Mouse (Mus musculus) heart, postnatal 4 days (tissue): ENCODE measurements around the gene Lingo1. TPM values are rescaled to one million over a fixed set of nuclear protein-coding genes. Genes with fewer than 3 reads are reported as not detected.

Experiments
- DNase-seq: peaks from one replicate; pipeline ENCODE4 v3.0.0; 2021
- total RNA-seq, 2 experiments: library from RNA; stranded (reverse); gene quantifications; 2 replicates each; pipeline ENCODE4 v1.2.3; 2021

The Lingo1 gene
- total RNA-seq, 2 experiments from 2014 or later, result 2.9 to 3.0 TPM

DNA sequence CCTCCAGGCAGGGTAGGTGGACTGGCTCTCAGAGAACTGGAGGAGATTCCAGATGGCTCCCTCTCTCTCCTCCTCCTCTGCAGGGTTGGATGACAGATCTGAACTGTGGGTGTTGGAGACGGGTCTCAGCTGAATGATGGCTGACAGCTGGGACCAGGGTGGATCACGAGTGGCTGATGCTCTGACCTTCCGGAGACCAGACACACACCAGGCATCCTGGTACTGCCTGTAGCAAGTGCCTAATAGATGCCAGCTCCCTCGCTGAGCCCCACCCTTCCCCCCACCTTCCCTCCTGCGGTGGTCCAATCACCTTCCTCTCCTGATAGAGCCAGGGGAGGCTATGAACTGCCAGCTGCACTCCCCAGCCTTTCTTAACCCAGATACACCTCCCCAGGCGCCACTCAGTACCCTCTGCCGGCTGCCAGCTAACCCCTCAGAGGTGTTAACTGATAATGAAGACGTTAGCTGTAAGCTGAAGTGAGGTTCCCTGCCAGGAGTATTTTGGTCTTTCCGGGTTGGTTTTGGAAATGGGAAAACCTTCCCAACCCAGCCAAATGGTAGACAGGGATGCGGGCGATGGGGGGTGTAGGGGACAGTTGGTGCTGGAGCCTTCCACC is 126.6 kb downstream of the Lingo1 start:
- no peak for DNase-seq

DNA sequence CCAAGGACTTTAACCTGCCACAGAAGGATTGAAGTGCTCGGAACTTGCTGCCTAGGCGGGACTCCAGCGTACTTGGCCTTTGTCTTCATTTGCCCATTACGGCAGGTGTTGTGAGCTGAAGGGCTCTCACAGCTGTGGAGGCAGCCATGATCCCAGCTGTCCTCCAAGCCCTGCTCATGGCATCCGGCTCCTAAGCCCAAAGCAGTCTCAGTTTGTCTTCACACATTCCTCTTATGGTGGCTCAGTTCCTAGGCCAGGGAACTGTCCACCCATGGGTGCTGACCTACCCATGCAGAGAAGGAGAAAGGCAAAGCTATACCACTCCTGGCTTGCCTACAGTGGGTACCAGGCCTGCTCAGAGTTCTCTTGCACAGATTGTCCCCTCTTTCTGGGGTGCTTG is 132.1 kb downstream of the Lingo1 start:
- DNase-seq, result peak; percentile 55

DNA sequence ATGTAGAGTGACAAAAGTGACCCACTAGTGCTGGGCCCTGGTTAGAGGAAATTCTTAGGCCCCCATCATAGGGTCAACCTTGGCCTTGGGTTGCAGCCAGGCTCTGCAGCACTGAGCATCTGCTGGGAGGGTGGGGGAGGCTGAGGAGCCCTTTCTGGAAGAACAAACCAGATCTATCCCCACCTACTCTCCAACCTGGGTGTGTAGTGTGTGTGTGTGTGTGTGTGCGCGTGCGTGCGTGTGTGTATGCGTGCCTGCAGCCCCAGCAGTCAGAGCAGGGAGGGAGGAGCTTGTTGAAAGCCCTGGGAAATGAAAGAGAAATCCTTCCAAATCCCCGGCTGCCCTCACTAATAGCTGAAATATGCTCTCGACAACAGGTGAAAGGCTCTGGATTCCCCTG is 133.3 kb downstream of the Lingo1 start:
- no peak for DNase-seq

DNA sequence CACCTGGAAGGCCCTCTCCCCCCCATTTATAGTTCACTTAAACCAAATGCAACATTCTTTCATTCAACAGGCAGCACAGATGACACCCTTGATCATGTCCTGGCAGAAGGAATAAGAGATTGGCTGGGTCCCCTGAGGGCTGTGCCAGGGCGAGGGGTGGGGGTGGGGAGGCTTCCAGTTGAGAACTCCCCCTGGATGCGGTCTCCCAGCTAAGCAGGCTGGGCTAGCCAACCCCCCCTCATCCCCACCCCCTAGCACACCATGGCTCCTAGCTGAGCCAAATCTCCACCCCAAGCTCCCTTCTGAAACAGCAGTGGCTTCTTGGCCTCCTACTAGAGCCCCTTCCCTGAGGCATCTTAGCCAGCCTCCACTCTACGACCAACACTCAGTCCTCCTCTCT is 133.9 kb downstream of the Lingo1 start:
- DNase-seq, result no peak

- DNase-seq, result no peak
Observed at GRCm38 (mm10) chr9:56661217-56661840, 134.9 kb downstream of the Lingo1 start.

- no peak for DNase-seq
Observed at GRCm38 (mm10) chr9:56658580-56658979, 137.7 kb downstream of the Lingo1 start.

- no peak for DNase-seq
Observed at GRCm38 (mm10) chr9:56657996-56658398, 138.3 kb downstream of the Lingo1 start.

GRCm38 (mm10) chr9:56656766-56657542 is 139.3 kb downstream of the Lingo1 start:
- DNase-seq, result no peak

- DNase-seq, result no peak
Observed at GRCm38 (mm10) chr9:56655167-56655566, 141.1 kb downstream of the Lingo1 start.

- DNase-seq, result no peak
Observed at GRCm38 (mm10) chr9:56652551-56652950, 143.7 kb downstream of the Lingo1 start.

- no peak for DNase-seq
Observed at GRCm38 (mm10) chr9:56651586-56651985, 144.7 kb downstream of the Lingo1 start.

DNA sequence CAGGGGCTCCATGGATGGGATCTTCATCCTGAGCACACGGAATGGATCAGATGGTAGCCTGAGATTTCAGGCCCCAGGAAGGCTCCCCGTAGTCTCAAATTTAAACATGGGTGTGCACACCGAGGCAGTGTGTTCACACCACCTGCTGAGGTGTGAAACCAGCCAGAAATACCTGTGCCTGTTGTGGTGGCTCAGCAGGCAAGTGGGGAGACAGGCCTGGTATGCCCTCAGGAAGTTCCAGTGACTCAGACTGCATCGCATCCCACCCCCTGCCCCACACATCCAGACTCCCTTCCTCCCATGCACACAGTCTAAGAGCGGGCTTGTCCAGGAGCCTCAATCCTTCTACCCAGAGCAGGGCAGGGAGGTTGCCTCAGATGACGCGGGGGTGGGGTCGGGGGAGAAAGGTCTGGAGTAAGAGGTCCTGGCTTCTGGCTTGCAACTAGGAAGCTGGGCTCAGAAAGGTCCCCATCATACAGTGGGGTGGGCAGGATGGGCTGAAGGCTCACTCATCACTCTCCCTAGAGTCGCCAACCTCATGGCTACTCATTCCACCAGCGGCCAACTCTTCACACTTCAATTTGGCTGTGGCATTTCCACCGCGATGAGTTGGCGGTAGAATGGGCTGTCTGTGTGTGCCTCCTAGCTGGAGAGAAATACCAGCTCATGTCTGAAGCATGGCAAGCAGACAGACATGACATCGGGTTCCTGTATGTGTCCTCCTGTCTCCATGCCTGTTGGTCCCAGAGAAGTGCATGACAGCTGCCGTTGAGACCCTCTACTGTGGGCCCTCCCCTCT is 149.8 kb downstream of the Lingo1 start:
- DNase-seq, result no peak

DNA sequence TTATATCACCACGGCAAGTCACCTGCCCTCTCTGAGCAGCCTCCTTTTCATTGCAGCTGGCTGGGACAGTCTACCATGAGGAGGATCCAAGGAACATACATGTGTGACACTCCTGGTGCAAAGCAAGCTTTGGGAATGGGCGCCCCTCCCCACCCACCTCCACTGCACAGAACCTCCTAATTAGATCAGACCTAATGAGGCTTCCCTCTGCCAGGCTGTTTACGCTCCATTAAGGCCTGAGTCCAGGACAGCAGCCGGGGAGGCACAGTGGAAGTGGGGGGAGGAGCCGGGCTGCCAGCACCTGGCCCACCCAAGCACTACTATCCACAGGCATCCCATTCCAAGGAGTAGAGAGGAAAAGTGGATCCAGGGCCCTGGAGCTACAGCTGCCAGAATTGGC is 152.8 kb downstream of the Lingo1 start:
- no peak for DNase-seq

GRCm38 (mm10) chr9:56638226-56638905 is 157.9 kb downstream of the Lingo1 start:
- DNase-seq, result peak; percentile 45

DNA sequence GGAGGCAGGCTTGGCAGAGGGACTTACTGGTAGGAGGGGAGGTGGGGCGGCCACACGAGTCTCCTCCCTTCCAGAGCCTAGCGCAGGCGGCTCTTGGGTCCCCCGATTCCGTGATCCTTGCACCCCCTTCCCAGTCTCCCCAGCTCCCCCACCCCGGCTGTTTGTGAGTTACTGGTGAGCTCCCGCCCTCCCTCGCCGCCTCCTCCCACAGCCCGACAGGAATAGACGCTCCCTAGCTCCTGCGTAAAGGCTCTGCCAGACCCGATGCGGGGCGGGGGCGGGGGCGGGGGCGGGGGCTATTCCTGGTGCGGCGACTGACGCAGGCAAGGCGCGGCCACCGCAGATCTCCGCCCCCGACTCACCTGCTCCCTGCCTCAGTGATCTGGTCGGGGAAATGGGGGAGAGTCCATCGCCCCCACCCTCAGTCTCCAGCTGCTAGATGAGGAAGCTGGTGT is 158.8 kb downstream of the Lingo1 start:
- no peak for DNase-seq

GRCm38 (mm10) chr9:56636766-56637402 is 159.4 kb downstream of the Lingo1 start:
- DNase-seq, result no peak

GRCm38 (mm10) chr9:56636214-56636613 is 160.1 kb downstream of the Lingo1 start:
- DNase-seq, result peak; percentile 93

GRCm38 (mm10) chr9:56635498-56636121 is 160.7 kb downstream of the Lingo1 start:
- DNase-seq, result peak; percentile 51

DNA sequence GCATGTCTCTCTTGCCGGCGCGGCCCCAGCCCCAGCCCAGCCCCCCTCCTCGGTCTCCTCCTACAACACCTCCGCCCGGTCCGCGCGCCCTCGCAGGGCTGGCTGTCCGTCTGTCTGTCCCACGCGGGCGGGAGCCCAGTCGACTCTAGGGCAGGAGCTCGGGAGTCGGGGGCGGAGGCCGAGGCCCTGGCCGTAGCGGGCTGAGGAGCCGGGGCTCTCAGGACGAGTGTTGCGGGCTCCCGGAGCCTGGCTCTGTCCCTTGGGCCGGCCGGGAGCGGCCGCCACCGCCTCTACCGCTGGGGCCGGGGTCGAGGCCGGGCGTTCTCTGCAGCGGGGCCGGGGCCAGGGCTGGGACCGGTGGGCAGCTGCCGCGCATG is 161.2 kb downstream of the Lingo1 start:
- peak; percentile 37 for DNase-seq

DNA sequence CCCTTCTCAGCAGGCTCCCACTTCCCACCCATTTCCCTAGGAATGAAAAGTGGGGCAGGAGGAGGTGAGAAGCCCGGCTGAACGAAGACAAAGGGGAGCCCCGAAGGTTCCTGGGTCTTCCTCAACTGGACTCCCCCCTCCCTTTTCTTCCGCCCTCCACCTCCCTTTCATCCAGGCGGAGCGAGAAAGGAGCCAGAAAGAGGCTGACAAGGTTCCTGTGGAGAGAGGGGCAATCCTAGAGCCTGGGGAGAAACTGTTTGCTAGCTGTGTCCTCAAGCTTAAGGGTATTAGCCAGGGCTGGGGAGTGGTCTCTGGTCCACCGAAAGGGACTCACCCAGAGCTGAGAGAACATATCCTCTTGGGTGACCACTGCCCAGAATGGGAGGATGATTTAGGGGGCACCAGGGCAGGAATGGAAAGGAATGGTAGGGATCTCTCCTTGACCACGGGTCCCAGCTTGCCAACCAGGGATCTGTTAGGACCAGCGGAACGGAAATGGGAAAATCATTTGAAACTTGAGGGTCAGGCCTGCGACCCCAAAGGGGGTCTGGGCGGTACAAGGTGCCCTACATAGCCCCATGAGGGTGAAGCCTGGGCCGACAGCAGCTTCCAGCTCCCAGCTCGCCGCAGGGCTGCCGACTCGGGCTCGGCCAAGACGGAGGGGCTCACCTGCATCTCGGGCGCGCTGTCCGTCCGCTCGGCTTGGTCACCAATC is 161.7 kb downstream of the Lingo1 start:
- DNase-seq, result no peak
